Mouse (Mus musculus): ENCODE results near the gene Rnf207. TPM values are rescaled to one million over a fixed set of nuclear protein-coding genes. Genes with fewer than 3 reads are reported as not detected.

Gene Rnf207
- polyA plus RNA-seq, 1 experiment from 2014 or later: 3.3 TPM

DNA sequence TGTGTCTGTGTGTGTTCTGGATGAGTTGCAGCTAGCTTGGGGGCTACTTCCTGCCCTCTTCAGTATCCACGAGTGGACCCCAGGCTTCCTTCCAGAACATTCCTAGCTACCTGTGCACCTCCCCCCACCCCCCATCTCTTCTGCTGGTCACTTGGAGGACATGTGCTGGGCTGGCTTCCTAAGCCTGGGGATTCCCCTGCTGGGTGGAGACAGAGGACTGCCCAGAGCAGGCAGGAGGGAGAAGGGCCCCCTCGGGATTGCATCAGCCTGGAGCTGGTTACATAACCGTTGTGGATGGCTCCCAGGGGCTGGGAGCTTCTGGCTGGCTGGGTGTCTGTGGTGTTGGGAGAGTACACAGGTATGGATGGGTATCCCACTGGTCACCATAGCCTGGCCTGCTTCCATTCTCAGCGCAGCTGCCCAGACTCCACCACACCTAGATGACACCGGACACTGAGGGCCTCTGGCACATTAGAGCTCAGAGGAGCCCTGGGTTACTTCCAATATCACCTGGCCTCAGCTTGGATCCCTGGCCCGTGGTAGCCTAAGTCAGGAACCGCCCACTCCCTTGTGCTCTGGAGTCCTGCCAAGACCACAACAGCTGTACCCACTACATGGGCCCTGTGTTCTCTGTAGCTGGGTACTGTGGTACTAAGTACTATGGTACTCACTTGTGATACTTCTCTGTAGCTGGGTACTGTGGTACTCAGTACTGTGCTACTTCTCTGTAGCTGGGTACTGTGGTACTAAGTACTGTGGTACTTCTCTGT lies 26.5 kb upstream of the Rnf207 start:
- H3K4me1 ChIP-seq: no peaks in the 10 kb centered on the region
- ATAC-seq (ENCODE audit: borderline replicate concordance, extremely low read depth, low FRiP score, low TSS enrichment): peak; percentile 17; the same call in 1 of the 2 replicates
- no peak overlapping the region for H3K4me3 ChIP-seq
- no peaks in the 10 kb centered on the region for H3K9me3 ChIP-seq
- H3K27ac ChIP-seq: no peak overlapping the region
- peaks cover 49% of the 10 kb centered on the region for H3K27me3 ChIP-seq
- no peak overlapping the region for H3K4me2 ChIP-seq
- H3K36me3 ChIP-seq: no peaks in the 10 kb centered on the region
- WGBS: 41% methylated on average over 7 of the region's 7 CpGs
- no peak overlapping the region for H3K9ac ChIP-seq

DNA sequence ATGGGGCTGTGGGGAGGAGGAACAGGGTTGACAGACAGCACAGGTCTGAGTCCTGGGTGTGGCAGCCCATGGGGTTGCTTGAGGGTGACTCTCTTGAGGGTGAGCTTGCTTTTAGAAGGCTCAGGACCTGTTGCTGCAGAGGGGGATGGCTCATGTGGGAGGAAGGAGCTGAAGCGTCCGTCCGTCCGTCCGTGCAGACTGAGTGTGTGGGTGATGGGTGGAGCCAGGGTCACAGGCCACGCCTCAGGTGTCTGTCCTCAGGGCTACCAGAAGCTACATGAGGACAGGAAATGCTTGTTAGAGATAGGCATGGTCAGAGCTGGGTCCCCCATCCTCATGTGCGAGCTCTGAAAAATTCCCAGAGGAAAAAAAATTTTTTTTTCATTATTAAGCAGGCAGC lies 25.9 kb upstream of the Rnf207 start:
- H3K27me3 ChIP-seq: peaks cover 50% of the 10 kb centered on the region

GRCm38 (mm10) chr4:152343296-152343695 lies 24.5 kb upstream of the Rnf207 start:
- Histone ChIP-seq H3K36me3 (no peaks in the 10 kb centered on the region), H3K4me1 (peaks cover 10% of the 10 kb centered on the region), H3K9me3 (no peaks in the 10 kb centered on the region), H3K27ac (no peak overlapping the region), H3K4me3 (no peak overlapping the region), H3K27me3 (peaks cover 50% of the 10 kb centered on the region), H3K9ac (no peak overlapping the region), H3K4me2 (no peak overlapping the region)
- 13% methylated on average over 5 of the region's 5 CpGs for WGBS
- no peak for ATAC-seq (ENCODE audit: borderline replicate concordance, extremely low read depth, low FRiP score, low TSS enrichment)

More for the DNA sequence above, 25.9 kb upstream of the Rnf207 start:
- Histone ChIP-seq H3K9ac (no peak overlapping the region), H3K4me1 (no peaks in the 10 kb centered on the region), H3K27ac (no peak overlapping the region), H3K9me3 (no peaks in the 10 kb centered on the region), H3K4me2 (no peak overlapping the region), H3K36me3 (no peaks in the 10 kb centered on the region), H3K4me3 (no peak overlapping the region)
- ATAC-seq (ENCODE audit: borderline replicate concordance, extremely low read depth, low FRiP score, low TSS enrichment): no peak
- 41% methylated on average over 7 of the region's 7 CpGs for WGBS

DNA sequence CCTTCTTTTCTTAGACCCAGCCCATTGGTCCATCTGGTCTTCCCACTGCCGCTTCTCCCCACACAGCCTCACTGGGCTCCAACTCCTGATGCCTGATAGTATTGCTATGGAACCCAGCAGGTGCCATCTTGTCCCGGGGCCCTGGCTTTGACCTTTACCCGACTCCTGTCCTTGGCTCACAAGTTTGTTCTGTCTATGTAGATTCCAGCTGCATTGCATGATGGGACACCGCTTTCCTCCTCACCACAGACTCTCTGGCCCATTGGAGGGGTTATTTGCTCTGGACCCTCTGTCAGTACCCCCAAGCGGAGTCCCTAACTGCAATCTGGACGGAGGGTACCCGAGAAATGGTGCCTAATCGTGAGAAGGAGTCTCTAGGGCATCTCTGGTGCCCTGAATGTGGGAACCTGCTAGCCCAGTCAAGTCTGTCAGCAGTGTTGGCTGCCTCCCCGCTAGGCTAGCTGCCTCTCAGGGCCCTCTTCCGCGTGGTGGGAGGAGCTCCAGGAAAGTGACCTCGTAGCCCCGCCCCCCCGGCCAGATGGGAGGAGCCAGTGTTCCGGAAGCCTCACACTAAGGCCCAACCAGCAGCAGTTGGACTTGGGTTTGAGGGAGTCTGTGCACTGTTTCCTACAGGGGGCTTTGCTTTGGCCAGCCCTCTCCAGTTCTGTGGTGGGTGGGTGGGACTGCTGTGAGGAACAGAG lies 21.9 kb upstream of the Rnf207 start:
- no peak overlapping the region for H3K27ac ChIP-seq
- peaks cover 3% of the 10 kb centered on the region; the same call in 1 of the 2 replicates for H3K36me3 ChIP-seq
- peak; percentile 23; the same call in 1 of the 2 replicates for ATAC-seq (ENCODE audit: borderline replicate concordance, extremely low read depth, low FRiP score, low TSS enrichment)
- 38% methylated on average over 15 of the region's 15 CpGs for WGBS
- H3K4me1 ChIP-seq: peaks cover 10% of the 10 kb centered on the region
- H3K4me2 ChIP-seq: no peak overlapping the region
- no peak overlapping the region for H3K9ac ChIP-seq
- H3K9me3 ChIP-seq: no peaks in the 10 kb centered on the region
- H3K27me3 ChIP-seq: peaks cover 74% of the 10 kb centered on the region
- no peak overlapping the region for H3K4me3 ChIP-seq

- Histone ChIP-seq H3K4me2 (peak overlapping the region; percentile 95), H3K27ac (no peak overlapping the region), H3K36me3 (peaks cover 13% of the 10 kb centered on the region), H3K4me3 (peak overlapping the region; percentile 47), H3K4me1 (peaks cover 10% of the 10 kb centered on the region), H3K9ac (no peak overlapping the region; the same call in 1 of the 2 replicates), H3K27me3 (peaks cover 74% of the 10 kb centered on the region), H3K9me3 (no peaks in the 10 kb centered on the region)
- WGBS: 3% methylated on average over 25 of the region's 26 CpGs
- no peak for ATAC-seq (ENCODE audit: borderline replicate concordance, extremely low read depth, low FRiP score, low TSS enrichment)
Observed at GRCm38 (mm10) chr4:152339293-152339790, 20.5 kb upstream of the Rnf207 start.

GRCm38 (mm10) chr4:152338419-152339292 lies 19.9 kb upstream of the Rnf207 start, which contains the start of gene Chd5:
Chd5 (plus strand) TSS chr4:152338651.
- Histone ChIP-seq H3K4me1 (peaks cover 10% of the 10 kb centered on the region), H3K9ac (peak within 1 kb of the TSS; percentile 14), H3K36me3 (peaks cover 19% of the 10 kb centered on the region), H3K27ac (no peak within 1 kb of the TSS), H3K9me3 (no peaks in the 10 kb centered on the region), H3K27me3 (peaks cover 73% of the 10 kb centered on the region), H3K4me3 (peak within 1 kb of the TSS; percentile 47), H3K4me2 (peak within 1 kb of the TSS; percentile 95)
- ATAC-seq (ENCODE audit: borderline replicate concordance, extremely low read depth, low FRiP score, low TSS enrichment): no peak
- WGBS: 1% methylated on average over 71 of the region's 120 CpGs

DNA sequence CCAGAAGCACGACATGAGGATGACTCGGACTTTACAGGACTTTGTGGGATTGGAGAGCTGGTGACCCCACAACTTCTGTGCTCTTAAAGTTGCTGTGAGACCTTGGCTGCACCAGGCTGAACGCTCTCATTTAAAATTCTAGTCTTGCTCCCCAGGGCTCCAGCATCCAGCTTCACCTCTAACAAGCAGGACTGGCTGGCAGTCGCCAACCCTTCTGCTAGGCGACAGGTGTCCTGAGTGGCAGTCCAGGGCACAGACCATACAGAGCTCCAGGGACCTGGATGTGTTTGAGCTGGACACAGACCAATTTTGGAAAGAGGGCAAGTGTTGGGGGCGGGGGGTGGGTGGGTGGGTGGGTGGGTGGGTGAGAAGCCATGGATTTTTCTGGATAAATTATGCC lies 19.0 kb upstream of the Rnf207 start:
- Histone ChIP-seq H3K9ac (no peak overlapping the region), H3K36me3 (peaks cover 27% of the 10 kb centered on the region), H3K27me3 (peaks cover 67% of the 10 kb centered on the region), H3K4me2 (no peak overlapping the region), H3K4me1 (peaks cover 10% of the 10 kb centered on the region), H3K27ac (no peak overlapping the region), H3K4me3 (no peak overlapping the region), H3K9me3 (no peaks in the 10 kb centered on the region)
- ATAC-seq (ENCODE audit: borderline replicate concordance, extremely low read depth, low FRiP score, low TSS enrichment): no peak
- WGBS: 22% methylated on average over 6 of the region's 6 CpGs

DNA sequence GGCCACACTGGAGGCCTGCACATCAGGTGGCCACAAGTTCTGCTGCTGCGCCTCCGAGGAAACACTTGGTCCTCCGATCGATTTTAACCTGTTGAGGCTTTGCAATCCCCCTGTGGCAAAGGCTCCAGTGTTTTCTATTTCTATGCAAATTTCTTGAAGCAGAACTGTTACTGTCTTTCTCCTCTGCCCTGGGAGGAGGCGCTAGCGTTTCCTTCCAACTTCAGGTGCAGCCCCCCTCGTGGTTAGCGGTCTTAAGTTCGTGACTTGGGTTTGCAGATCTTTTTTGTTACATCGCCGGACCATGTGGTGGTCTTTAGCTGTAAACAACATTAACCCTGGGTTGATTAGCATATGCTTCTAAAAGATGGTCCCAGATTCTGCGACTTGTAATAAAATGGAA lies 14.8 kb upstream of the Rnf207 start:
- Histone ChIP-seq H3K36me3 (peaks cover 69% of the 10 kb centered on the region), H3K27me3 (peaks cover 28% of the 10 kb centered on the region)
- WGBS: 93% methylated on average over 12 of the region's 12 CpGs

DNA sequence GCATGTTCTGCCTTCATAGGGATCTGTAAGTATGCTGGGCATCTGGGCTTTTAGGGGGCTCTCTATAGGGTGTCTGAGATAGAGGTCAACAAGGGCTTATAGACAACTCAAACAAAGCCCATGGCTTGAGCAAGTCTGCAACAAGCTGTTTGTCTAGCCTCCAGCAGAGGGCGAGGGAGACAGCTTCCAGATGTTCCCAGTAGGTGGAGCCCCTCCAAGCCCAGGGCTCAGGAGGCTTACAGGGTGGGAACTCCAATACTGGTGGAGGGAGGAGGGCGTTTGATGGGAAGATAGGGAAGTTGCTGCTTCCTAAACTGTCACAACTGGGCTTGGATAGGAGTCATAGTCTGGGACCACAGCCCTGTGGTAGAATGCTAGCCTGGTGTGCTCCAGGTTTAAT lies 14.2 kb upstream of the Rnf207 start:
- H3K9ac ChIP-seq: no peak overlapping the region
- peaks cover 22% of the 10 kb centered on the region for H3K27me3 ChIP-seq
- no peak overlapping the region for H3K4me2 ChIP-seq
- no peak overlapping the region for H3K4me3 ChIP-seq
- no peaks in the 10 kb centered on the region for H3K4me1 ChIP-seq
- 18% methylated on average over 2 of the region's 2 CpGs for WGBS
- peak; percentile 51; the same call in 1 of the 2 replicates for ATAC-seq (ENCODE audit: borderline replicate concordance, extremely low read depth, low FRiP score, low TSS enrichment)
- H3K27ac ChIP-seq: no peak overlapping the region
- H3K9me3 ChIP-seq: no peaks in the 10 kb centered on the region
- peaks cover 73% of the 10 kb centered on the region for H3K36me3 ChIP-seq

More for the DNA sequence above, 14.8 kb upstream of the Rnf207 start:
- Histone ChIP-seq H3K4me1 (peaks cover 2% of the 10 kb centered on the region), H3K27ac (no peak overlapping the region), H3K9ac (no peak overlapping the region), H3K9me3 (no peaks in the 10 kb centered on the region), H3K4me3 (no peak overlapping the region), H3K4me2 (no peak overlapping the region)
- no peak for ATAC-seq (ENCODE audit: borderline replicate concordance, extremely low read depth, low FRiP score, low TSS enrichment)

- H3K4me3 ChIP-seq: no peak overlapping the region
- no peak overlapping the region for H3K9ac ChIP-seq
- H3K4me2 ChIP-seq: no peak overlapping the region
- 75% methylated on average over 6 of the region's 6 CpGs for WGBS
- no peak overlapping the region for H3K27ac ChIP-seq
- no peaks in the 10 kb centered on the region for H3K9me3 ChIP-seq
- H3K36me3 ChIP-seq: peaks cover 56% of the 10 kb centered on the region
- ATAC-seq (ENCODE audit: borderline replicate concordance, extremely low read depth, low FRiP score, low TSS enrichment): no peak
- no peaks in the 10 kb centered on the region for H3K27me3 ChIP-seq
- H3K4me1 ChIP-seq: peaks cover 11% of the 10 kb centered on the region
Observed at GRCm38 (mm10) chr4:152328691-152329090, 9.9 kb upstream of the Rnf207 start.

GRCm38 (mm10) chr4:152326543-152326942 lies 7.8 kb upstream of the Rnf207 start:
- peak overlapping the region; percentile 90 for H3K4me3 ChIP-seq
- H3K9ac ChIP-seq: peak overlapping the region; percentile 92
- H3K36me3 ChIP-seq: peaks cover 35% of the 10 kb centered on the region
- no peak overlapping the region for H3K27ac ChIP-seq
- no peaks in the 10 kb centered on the region for H3K27me3 ChIP-seq
- H3K4me1 ChIP-seq: peaks cover 11% of the 10 kb centered on the region
- ATAC-seq (ENCODE audit: borderline replicate concordance, extremely low read depth, low FRiP score, low TSS enrichment): no peak
- no peaks in the 10 kb centered on the region for H3K9me3 ChIP-seq
- H3K4me2 ChIP-seq: peak overlapping the region; percentile 70
- 1% methylated on average over 11 of the region's 11 CpGs for WGBS

Data from lung, embryonic 15.5 days (tissue).